Mouse (Mus musculus) cortical plate, adult 2 months (tissue): ENCODE measurements around the gene Smarcd2.

Source experiments
- CTCF ChIP-seq: fragments of 200-500 bp; IDR thresholded peaks from 2 replicates; pipeline ENCODE4 v1.5.1; 2011; ENCODE audit warnings: mild to moderate bottlenecking, control low read depth, low read length; ENCODE audit not compliant: insufficient read depth; ENCODE audit errors: extremely low read depth
- POLR2A ChIP-seq: fragments of 200-500 bp; IDR thresholded peaks from 2 replicates; pipeline ENCODE4 v1.6.1; 2011; ENCODE audit warnings: mild to moderate bottlenecking, low read length, control low read depth; ENCODE audit not compliant: insufficient read depth; ENCODE audit errors: extremely low read depth

GRCm38 (mm10) chr11:106263963-106264362 is 8.8 kb downstream of the Smarcd2 start:
- no peak for TF ChIP-seq CTCF
- no peak for TF ChIP-seq POLR2A
